Mouse (Mus musculus) left cerebral cortex, postnatal 14 days (tissue): ENCODE measurements around the gene Rcan2. TPM values are rescaled to one million over a fixed set of nuclear protein-coding genes. Genes with fewer than 3 reads are reported as not detected.

Experiments used
- DNase-seq, 2 experiments: peaks; one replicate each; pipeline ENCODE4 v3.0.0; 2021 to 2022; ENCODE audit warnings: low spot score in 2 of 2, mixed read lengths in 1 of 2
- intact Hi-C: fragments of 180-260 bp; cut with DNase I; formaldehyde crosslinking; loops from one replicate; pipeline ENCODE4 v1.15.1; 2025
- total RNA-seq, 2 experiments: library from RNA; stranded (reverse); gene quantifications; 2 replicates each; pipeline ENCODE4 v1.2.3; 2021

Rcan2 gene
- total RNA-seq, 2 experiments from 2014 or later, result 112 to 122 TPM

- no peak for DNase-seq
These were observed 98.4 kb downstream of the Rcan2 start for GRCm38 (mm10) chr17:43899405-43900092.

GRCm38 (mm10) chr17:43900133-43900532 is 99.0 kb downstream of the Rcan2 start:
- intact Hi-C loops, result no loop called here
- DNase-seq, result no peak

More at GRCm38 (mm10) chr17:43899405-43900092, 98.4 kb downstream of the Rcan2 start:
- intact Hi-C loops, result no loop called here

GRCm38 (mm10) chr17:43901474-43901873 is 100.3 kb downstream of the Rcan2 start:
- intact Hi-C loops, result no loop called here
- no peak for DNase-seq

DNA sequence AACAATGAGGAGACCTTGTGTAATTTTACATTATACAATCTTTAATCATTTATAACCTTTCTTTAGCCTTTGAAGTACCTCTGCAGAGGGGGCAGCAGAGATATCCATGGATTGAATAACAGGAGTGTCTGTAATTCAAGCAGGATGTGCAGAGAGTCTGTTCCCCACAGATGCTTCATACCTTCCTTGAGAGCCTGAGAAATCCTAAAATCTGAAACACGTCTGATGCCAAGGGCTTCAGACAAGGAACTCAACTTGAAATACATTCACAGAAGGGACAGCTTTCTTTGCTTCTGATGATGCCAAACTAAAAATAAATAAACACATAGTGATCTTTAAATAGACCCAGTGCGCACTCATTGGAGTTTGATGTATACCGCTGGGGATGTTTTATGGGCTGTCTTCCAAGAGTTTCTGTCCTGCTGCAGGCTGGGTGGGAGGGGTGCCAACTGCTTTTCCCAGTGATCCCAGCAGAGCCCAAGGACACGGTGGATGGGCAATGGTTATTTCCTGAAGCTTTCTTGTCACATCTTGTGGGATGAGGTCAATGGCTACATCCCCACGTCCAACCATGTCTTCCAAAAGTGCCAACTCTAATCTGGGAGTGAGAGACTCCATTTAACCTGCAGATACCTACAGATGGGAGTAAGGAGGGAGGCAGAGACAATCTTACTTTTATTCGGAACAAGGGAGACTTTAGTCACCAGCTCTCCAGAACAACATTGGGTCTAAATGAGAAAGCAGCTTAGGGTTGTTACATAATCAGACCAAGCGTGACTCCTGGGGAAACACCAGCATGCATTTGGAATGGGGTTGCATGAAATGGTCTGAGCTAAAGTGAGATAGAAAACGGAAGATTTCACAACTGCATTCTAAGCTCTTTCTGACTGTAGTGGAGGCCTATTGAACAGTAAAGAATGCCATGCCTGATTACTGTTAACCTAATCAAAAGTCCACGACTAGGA is 102.9 kb downstream of the Rcan2 start:
- intact Hi-C loops, result no loop called here
- peak; percentile 24 to 44 for DNase-seq

GRCm38 (mm10) chr17:43904896-43905295 is 103.7 kb downstream of the Rcan2 start:
- intact Hi-C loops, result no loop called here
- peak; percentile 28 to 51 for DNase-seq

GRCm38 (mm10) chr17:43906728-43907127 is 105.6 kb downstream of the Rcan2 start:
- no peak for DNase-seq
- intact Hi-C loops, result no loop called here

DNA sequence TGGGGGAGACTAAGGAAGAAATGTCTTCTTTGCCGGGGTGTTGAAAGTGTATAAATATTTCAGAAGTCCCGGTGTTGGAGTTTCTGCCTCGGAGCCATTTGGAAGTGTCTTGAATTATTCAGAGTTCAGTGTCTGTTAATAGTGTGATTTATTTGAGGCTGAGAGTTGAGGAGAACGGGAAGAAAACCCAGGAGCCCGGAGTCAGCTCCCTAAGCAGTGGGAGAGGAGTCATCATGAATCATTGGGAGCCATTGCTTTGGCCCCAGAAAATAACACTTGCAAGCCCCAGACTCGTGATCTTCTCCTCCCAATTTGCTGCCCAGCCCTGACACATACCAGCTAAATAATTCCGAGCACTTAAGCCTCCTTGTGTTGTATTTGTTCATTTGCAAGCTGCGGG is 115.0 kb downstream of the Rcan2 start:
- intact Hi-C loops, result no loop called here
- no peak for DNase-seq

DNA sequence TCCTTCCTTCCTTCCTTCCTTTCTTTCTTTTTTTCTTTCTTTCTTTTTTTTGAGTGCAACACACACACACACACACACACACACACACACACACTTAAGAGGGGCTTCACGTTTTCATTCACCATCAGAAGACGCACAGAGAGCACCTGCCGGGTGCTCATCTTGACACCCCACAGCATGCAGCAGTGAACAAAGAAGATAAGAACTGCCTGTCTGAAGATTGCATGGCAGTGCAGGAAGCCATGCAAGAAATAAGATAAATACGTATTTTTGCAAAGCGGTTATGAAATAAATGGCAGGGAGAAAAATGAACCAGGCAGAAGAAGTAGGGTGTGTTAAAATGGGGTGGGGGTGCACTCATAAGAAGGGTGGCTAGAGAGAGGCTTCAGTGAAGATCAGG is 116.0 kb downstream of the Rcan2 start:
- intact Hi-C loops, result no loop called here
- DNase-seq, result no peak

GRCm38 (mm10) chr17:43929856-43930255 is 128.7 kb downstream of the Rcan2 start:
- intact Hi-C loops, result no loop called here
- no peak for DNase-seq

- intact Hi-C loops, result no loop called here
- DNase-seq, result no peak
These were observed 130.6 kb downstream of the Rcan2 start for GRCm38 (mm10) chr17:43931731-43932130.

DNA sequence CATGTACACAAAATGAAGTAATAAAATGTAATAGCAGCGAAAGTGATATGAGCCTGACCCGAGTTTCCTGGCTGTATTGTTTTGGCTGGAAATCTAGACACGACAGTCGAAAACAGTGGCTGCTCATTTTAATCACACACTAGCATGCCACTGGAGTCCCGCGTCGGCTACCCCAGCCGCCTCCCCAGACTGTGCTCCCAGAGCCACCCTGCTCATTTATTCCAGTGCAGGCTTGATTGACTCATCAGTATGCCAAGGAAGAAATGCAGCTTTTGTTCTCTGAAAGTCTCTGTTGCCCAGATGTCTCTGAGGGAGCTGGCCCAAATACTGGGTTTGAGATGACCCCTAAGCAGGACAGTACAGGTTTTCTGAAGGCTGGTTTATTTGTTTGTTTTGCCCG is 132.9 kb downstream of the Rcan2 start:
- no peak for DNase-seq
- intact Hi-C loops, result no loop called here

DNA sequence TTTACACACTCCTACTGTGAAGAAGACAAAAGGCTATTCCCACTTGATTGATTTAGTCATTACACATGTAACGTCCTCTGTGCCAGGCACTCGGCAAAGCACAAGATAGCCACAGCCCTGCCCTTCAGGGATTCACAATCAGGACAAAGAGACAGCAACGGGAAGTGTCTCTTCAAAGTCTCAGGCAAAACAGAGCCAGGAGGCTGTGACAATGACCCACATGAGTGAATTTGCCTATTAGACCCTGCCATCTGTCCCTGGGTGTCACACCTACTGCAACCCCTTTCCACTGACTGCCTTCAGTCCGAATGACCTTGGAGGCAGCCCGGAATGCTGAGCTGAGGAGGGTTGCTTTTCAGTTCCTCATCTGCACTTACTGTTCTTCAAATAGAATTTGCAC is 151.1 kb downstream of the Rcan2 start:
- DNase-seq, result no peak
- intact Hi-C loops, result loop anchor here (5.0 kb wide), 1 partner anchor 75 kb away; no protein-coding TSS in a partner anchor

DNA sequence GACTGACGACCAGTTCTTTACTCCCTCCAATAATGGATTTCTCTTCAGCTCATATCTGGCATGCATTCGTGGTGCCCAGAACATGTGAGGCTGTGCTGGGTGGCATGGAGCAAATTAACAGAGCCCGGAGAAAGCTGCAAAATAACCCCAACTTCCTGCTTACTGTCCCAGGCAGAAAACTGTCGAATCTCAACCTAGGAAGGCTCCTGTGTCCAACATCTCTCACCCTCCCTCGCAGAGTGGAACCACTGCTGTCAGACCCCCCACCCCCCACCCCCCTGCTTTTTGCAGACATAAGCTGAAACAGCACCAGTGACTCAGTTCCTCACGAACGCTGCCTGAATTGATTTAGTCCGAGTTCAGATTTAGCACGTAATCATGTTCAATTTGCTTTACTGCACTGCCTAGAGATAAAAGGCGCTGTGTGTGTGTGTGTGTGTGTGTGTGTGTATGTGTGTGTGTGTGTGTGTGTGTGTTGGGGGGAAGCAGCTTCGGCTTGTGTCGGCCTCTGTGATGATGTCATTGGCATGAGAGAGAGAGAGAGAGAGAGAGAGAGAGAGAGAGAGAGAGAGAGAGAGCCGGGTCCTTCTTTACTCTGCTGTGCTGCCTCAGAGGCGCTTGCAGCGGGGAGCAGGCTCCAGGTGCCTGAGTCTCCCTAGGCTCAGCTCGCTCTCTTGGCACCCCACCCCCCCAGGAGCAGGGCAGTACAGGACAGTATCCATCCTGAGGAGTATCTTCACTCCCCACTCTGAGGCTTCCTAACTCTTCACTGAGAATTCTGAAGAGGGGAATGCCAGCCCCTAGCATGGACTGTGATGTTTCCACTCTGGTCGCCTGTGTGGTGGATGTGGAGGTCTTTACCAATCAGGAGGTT is 151.7 kb downstream of the Rcan2 start:
- intact Hi-C loops, result loop anchor here (5.0 kb wide), 1 partner anchor 74 kb away; no protein-coding TSS in a partner anchor
- DNase-seq, result peak; percentile 48 to 69

- intact Hi-C loops, result loop anchor here (5.0 kb wide), 1 partner anchor 74 kb away; no protein-coding TSS in a partner anchor
- peak; percentile 17 to 23 for DNase-seq
These were observed 152.4 kb downstream of the Rcan2 start for GRCm38 (mm10) chr17:43953535-43953918.

DNA sequence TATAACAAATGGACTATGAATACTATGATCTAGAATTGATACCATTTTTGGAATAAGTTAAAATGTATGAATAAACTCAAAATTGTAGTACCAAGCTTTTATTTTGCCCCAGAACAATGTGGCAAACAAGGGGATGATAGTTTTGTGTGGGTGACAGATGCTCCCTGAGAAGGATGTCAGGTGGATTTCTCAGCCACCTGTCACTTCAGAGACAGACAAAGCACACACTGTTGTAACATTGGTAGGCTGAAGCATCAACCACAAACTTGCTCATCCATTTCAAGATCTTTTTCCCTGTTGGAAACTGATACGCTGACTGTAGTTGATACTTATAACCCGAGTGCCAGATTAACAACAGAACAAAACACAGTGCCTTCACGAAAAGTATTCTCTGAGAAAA is 158.6 kb downstream of the Rcan2 start:
- intact Hi-C loops, result no loop called here
- DNase-seq, result no peak

DNA sequence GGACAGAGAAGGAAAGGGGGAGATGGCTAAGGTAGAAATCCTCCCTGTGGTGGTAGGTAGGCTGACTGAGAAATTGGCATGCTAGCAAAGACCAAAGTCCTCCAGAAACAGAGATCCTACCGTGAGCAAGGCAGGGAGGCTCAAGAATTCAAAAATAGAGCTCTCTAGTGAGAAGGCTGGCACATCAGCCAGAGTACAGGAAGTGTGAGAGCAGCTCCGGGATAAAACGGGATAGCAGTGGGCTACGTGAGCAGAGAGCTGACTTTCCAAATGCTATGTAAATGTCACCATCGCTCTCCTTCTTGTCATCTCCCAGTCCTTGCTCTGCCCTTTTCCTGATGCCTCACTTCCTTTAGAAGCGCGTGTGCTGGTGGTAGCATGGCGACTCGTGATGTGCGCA is 168.8 kb downstream of the Rcan2 start:
- intact Hi-C loops, result no loop called here
- DNase-seq, result peak; percentile 30 to 53

DNA sequence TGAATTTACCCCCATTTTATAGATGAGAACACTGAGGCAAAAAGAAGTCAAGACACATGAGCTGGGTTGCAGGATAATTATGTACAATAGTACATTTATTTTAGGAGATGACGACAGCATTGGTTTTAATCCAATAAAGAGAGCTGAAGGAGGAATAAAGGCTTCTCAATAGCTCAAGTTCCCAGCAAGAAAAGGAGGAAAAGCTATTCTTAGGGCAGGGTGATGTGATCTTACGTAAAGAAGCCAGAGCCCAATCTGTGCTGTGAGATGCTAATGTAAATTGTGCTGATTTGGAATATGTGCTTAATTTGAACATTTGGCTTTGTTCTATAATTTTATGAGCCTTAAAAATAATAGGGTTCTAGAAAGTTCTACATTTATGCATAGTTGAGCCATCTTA is 176.4 kb downstream of the Rcan2 start:
- intact Hi-C loops, result no loop called here
- no peak for DNase-seq

DNA sequence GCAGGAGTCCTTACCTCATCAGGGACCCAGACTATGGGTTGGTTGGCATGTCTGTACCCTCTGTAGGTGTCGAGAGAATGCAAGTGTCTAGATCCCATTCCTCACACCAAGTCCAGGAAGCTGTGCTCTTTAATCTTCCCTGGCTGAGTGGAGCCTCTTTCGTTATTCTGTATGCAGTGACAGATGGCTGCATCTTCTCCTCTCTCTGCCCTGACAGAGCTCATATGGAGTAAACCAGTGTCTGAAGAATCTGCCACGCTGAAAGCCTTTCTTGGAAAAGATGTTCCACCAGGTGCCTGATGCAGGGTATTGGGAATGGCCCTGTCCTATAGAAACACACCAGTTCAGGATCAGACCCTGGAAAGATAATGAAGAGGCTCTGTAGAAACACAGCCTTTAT is 178.8 kb downstream of the Rcan2 start:
- DNase-seq, result no peak
- intact Hi-C loops, result no loop called here

- intact Hi-C loops, result no loop called here
- DNase-seq, result no peak
These were observed 181.4 kb downstream of the Rcan2 start for GRCm38 (mm10) chr17:43982505-43982904.
